Mouse (Mus musculus) ES-E14 (cell line): ENCODE measurements around the gene Timmdc1. TPM values are rescaled to one million over a fixed set of nuclear protein-coding genes. Genes with fewer than 3 reads are reported as not detected.
A peak's percentile ranks its signal among the peaks of the same experiment; 100 is the strongest.

Experiments
- DNase-seq: peaks from one replicate; pipeline ENCODE4 v3.0.0-alpha.2; 2013; ENCODE audit warnings: low read depth, low spot score
- H3K27ac ChIP-seq: 2 replicates; pipeline ENCODE4 v1.5.1; 2012; ENCODE audit warnings: low read depth, mild to moderate bottlenecking, low read length, moderate library complexity, mixed read lengths; ENCODE audit not compliant: poor library complexity, insufficient read depth, severe bottlenecking
- H3K36me3 ChIP-seq: 2 replicates; pipeline ENCODE4 v1.6.1; 2012; ENCODE audit warnings: mild to moderate bottlenecking, low read length, moderate library complexity, mixed read lengths; ENCODE audit not compliant: control insufficient read depth, poor library complexity, insufficient read depth, severe bottlenecking
- H3K4me1 ChIP-seq, 2 experiments: fragments of 150-350 bp in 1 of 2; sonication (generic) in 1 of 2; 2 replicates each; pipeline ENCODE4 v1.6.1; 2012; ENCODE audit warnings: low read length in 2 of 2, mild to moderate bottlenecking in 1 of 2, mixed read lengths in 1 of 2; ENCODE audit not compliant: control insufficient read depth in 2 of 2, insufficient read depth in 2 of 2, poor library complexity in 1 of 2
- H3K4me3 ChIP-seq, 2 experiments: fragments of 150-350 bp in 1 of 2; sonication (generic) in 1 of 2; 2 replicates each; pipeline ENCODE4 v1.5.1; 2012; ENCODE audit warnings: low read length in 2 of 2, low read depth in 1 of 2, mild to moderate bottlenecking in 1 of 2, mixed read lengths in 1 of 2; ENCODE audit not compliant: insufficient read depth in 1 of 2, poor library complexity in 1 of 2, severe bottlenecking in 1 of 2
- H3K9ac ChIP-seq: 2 replicates; pipeline ENCODE4 v1.6.1; 2012; ENCODE audit warnings: low read depth, mild to moderate bottlenecking, low read length, mixed read lengths; ENCODE audit not compliant: poor library complexity, insufficient read depth, severe bottlenecking
- H3K9me3 ChIP-seq: fragments of 150-350 bp; sonication (generic); 2 replicates; pipeline ENCODE4 v1.6.1; 2012; ENCODE audit warnings: low read depth, mild to moderate bottlenecking, low read length; ENCODE audit not compliant: control insufficient read depth, insufficient read depth
- CHD2 ChIP-seq: IDR thresholded peaks from 2 replicates; pipeline ENCODE4 v1.6.1; 2014; ENCODE audit warnings: mild to moderate bottlenecking, low read depth, low read length, inconsistent platforms
- HCFC1 ChIP-seq: IDR thresholded peaks from 2 replicates; pipeline ENCODE4 v1.6.1; 2012; ENCODE audit warnings: low read length, inconsistent platforms, borderline replicate concordance; ENCODE audit not compliant: insufficient read depth
- MAFK ChIP-seq: IDR thresholded peaks from 2 replicates; pipeline ENCODE4 v1.6.1; 2014; ENCODE audit warnings: mild to moderate bottlenecking, low read depth, low read length, inconsistent platforms; ENCODE audit not compliant: insufficient read depth
- ZC3H11A ChIP-seq: IDR thresholded peaks from 2 replicates; pipeline ENCODE4 v1.6.1; 2012; ENCODE audit warnings: low read depth, mild to moderate bottlenecking, inconsistent platforms, low read length, borderline replicate concordance
- ZNF384 ChIP-seq: IDR thresholded peaks from 2 replicates; pipeline ENCODE4 v1.6.1; 2012; ENCODE audit warnings: low read depth, low read length, inconsistent platforms
- in situ Hi-C, 2 experiments: fragments of 600-800 bp; cut with MboI; formaldehyde crosslinking; loops; one replicate each; pipeline ENCODE4 v1.15.1; 2025; ENCODE audit warnings: low sequenced_read_pairs in 2 of 2, inconsistent platforms in 1 of 2; ENCODE audit not compliant: unreplicated experiment in 2 of 2
- total RNA-seq: library from RNA; depleted of rRNA; stranded (reverse); fragments of 300-350 nt; gene quantifications from 2 replicates; pipeline ENCODE4 v1.2.3, GENCODE M21; 2012

Timmdc1 gene
- total RNA-seq, 1 experiment = 26.9 TPM

DNA sequence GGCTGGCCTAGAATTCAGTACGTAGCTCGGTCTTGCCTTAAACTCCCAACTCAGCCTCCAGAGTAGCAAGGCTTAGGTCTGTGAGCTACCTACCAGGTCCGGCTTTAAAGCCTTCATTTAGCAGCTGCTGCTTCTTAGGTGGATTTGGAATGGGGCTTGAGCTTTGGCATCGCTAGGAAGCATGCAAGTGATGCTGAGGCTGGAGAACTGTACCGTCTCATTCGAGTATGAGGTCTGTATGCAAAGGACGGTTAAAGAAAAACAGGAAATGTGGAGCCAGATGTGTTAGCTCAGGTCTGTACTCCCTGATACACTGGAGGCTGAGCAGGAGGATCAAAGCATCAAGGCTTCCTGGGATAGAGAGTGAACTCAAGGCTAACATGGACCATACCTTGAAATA lies 60.3 kb downstream of the Timmdc1 start:
- no peak overlapping the region for H3K4me3 ChIP-seq
- in situ Hi-C loops = no loop called here
- DNase-seq = no peak
- H3K9ac ChIP-seq = no peak overlapping the region
- H3K9me3 ChIP-seq = no peaks in the 10 kb centered on the region
- H3K36me3 ChIP-seq = no peaks in the 10 kb centered on the region
- H3K4me1 ChIP-seq = peaks cover 2 to 15% of the 10 kb centered on the region in 2 experiments
- no peak overlapping the region for H3K27ac ChIP-seq
- TF ChIP-seq CHD2 (no peak), ZC3H11A (no peak), ZNF384 (no peak), HCFC1 (no peak), MAFK (no peak)

DNA sequence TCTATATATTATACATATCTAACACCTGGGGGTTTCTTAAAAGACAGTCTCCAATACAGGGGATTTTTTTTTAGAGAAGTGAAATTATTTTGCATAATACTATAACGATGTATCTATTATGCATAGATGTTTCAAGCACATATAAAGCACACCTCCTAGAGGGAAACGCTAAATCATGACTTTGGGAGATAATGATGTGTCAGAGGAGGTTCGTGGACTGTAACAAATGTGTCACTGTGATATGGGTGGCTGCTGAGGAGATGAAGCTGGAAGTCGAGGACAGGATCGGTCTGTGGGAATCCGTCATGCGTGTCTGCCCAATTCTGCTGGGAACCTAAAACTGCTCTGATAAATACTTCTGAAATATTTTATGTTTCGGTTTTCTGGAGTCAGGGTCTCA lies 60.7 kb downstream of the Timmdc1 start:
- Histone ChIP-seq H3K27ac (no peak overlapping the region), H3K4me3 (no peak overlapping the region), H3K4me1 (peaks cover 6 to 15% of the 10 kb centered on the region in 2 experiments), H3K9me3 (no peaks in the 10 kb centered on the region), H3K36me3 (no peaks in the 10 kb centered on the region), H3K9ac (no peak overlapping the region)
- in situ Hi-C loops = no loop called here
- TF ChIP-seq ZC3H11A (no peak), HCFC1 (no peak), ZNF384 (no peak), CHD2 (no peak), MAFK (no peak)
- DNase-seq = no peak

DNA sequence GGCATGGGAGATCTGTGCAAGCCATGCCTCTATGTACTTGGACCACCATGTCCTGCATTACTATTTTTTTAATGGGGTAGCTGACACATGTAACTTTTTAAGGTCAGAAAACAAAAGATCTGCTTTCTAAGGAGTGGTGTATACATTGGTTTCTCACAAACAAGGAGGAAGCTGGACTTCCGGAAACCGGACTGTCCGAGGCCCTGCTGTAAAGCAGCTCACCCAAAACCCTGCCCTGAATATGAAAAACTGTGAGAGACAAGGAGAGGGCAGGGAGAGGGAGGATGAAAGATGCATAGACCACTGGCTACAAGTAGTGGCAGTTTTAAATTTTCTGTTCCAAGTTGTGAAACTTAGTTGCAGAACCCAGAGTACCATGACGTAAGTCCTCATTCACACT lies 62.5 kb downstream of the Timmdc1 start:
- H3K9ac ChIP-seq = no peak overlapping the region
- peak overlapping the region in 1 of 2 experiments; percentile 46; a peak in 3 of 4 replicates for H3K4me3 ChIP-seq
- in situ Hi-C loops = no loop called here
- DNase-seq = no peak
- no peaks in the 10 kb centered on the region for H3K9me3 ChIP-seq
- H3K4me1 ChIP-seq = peaks cover 13 to 15% of the 10 kb centered on the region in 2 experiments
- H3K27ac ChIP-seq = no peak overlapping the region
- no peaks in the 10 kb centered on the region for H3K36me3 ChIP-seq
- no peak for TF ChIP-seq MAFK
- TF ChIP-seq ZNF384 = no peak
- no peak for TF ChIP-seq ZC3H11A
- TF ChIP-seq CHD2 = no peak
- TF ChIP-seq HCFC1 = no peak

DNA sequence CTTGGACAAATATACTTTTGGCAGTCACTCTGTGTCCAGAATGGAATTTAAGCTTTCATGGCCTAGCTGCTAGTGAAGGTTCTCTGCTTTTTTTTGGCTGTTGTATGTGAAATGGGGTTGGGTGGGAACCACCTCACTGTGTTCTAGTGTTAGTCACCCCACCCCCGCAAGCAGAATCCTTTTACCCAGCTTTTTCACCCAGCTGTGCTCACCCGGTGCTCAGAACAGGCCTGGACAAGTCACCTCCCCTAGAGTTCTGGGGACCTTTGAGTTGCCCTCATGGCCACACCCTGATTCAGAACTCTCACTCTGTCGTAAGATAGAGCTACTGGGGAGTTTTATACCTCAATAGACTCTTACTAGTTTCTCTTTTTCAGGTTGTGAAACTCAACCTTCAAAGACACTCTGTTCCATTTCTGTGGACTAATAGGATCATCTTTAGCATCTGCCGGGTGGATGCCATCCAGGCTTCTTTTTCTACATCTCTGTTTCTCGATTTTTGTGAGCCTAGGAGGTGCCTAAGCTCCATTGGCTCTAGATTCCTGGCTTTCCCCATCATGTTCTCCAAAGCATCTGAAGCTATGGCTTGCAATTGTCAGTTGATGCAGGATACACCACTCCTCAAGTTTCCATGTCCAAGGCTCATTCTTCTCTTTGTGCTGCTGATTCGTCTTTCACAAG lies 63.7 kb downstream of the Timmdc1 start:
- H3K4me1 ChIP-seq = peaks cover 15 to 16% of the 10 kb centered on the region in 2 experiments
- TF ChIP-seq ZNF384 (no peak), HCFC1 (no peak), MAFK (no peak), CHD2 (no peak), ZC3H11A (no peak)
- H3K9me3 ChIP-seq = no peaks in the 10 kb centered on the region
- H3K4me3 ChIP-seq = peak overlapping the region; percentile 15 to 46; a peak in 3 of 4 replicates
- peak overlapping the region; percentile 41; the same call in 1 of the 2 replicates for H3K27ac ChIP-seq
- no peak overlapping the region for H3K9ac ChIP-seq
- no peak for DNase-seq
- H3K36me3 ChIP-seq = no peaks in the 10 kb centered on the region
- in situ Hi-C loops = no loop called here
